22 mouse cellular contexts compared by ENCODE assay signal in genomic region chr4:46934291-46934690, GRCm38 (mm10). TPM values are rescaled to one million over a fixed set of nuclear protein-coding genes. Genes with fewer than 3 reads are reported as not detected.
DNase-seq lines count a peak whose midpoint lies in the region; ATAC-seq lines count a peak whose summit lies in the region.
"Had no signal": no experiment of that assay in that cellular context is flagged by ENCODE, and none has a peak within 500 bp of the region (broad histone marks: within the 10 kb centered on the region; RNA-seq: fewer than 3 reads in every experiment).

No protein-coding gene starts in this region.

- no peak overlapping the region for H3K4me3 ChIP-seq in intestine, embryonic 16.5 days (ENCODE audit: low read length)
- H3K4me3 ChIP-seq: embryonic facial prominence, embryonic 12.5 days; forebrain, embryonic 15.5 days; heart, adult 2 months; heart, embryonic 12.5 days; hindbrain, embryonic 10.5 days; hindbrain, embryonic 15.5 days had no signal

- no peaks in the 10 kb centered on the region for H3K4me1 ChIP-seq in intestine, embryonic 16.5 days (ENCODE audit: control insufficient read depth, insufficient read depth, low read length)
- H3K4me1 ChIP-seq: embryonic facial prominence, embryonic 12.5 days; heart, embryonic 12.5 days had no signal

- ATAC-seq in cerebellum, adult (ENCODE audit: insufficient number of reproducible peaks, low FRiP score, low TSS enrichment): no peak
- no peak for ATAC-seq in intestine, embryonic 16.5 days
- ATAC-seq: CD4-positive, CD25-positive, alpha-beta regulatory T cell, adult 4 months; forebrain, embryonic 15.5 days; inflammation-experienced regulatory T-cells, adult 6 months had no signal

- H3K9me3 ChIP-seq in intestine, embryonic 16.5 days (ENCODE audit: control insufficient read depth, low read length): no peaks in the 10 kb centered on the region
- H3K9me3 ChIP-seq: embryonic facial prominence, embryonic 12.5 days; forebrain, embryonic 15.5 days; heart, embryonic 12.5 days; hindbrain, embryonic 10.5 days; hindbrain, embryonic 15.5 days had no signal

- no peaks in the 10 kb centered on the region for H3K27me3 ChIP-seq in intestine, embryonic 16.5 days (replicated peaks; ENCODE audit: control insufficient read depth, insufficient read depth, low read length)
- H3K27me3 ChIP-seq: embryonic facial prominence, embryonic 12.5 days; forebrain, embryonic 15.5 days; hindbrain, embryonic 15.5 days had no signal

- H3K4me2 ChIP-seq in intestine, embryonic 16.5 days (ENCODE audit: low read depth, low read length): no peak overlapping the region
- H3K4me2 ChIP-seq: embryonic facial prominence, embryonic 12.5 days; forebrain, embryonic 15.5 days; heart, embryonic 12.5 days; hindbrain, embryonic 15.5 days had no signal

- WGBS in intestine, embryonic 16.5 days: 81% methylated on average over 3 of the region's 3 CpGs

- DNase-seq in cerebellum, adult 11 months: peak; percentile 58
- DNase-seq in brain, adult 2 months (ENCODE audit: low read depth, low spot score): peak; percentile 62
- DNase-seq in cerebellum, adult 8-10 months: peak; percentile 59
- DNase-seq in cerebellum, postnatal 14 days: peak; percentile 93 to 94
- DNase-seq in frontal cortex, postnatal 25 days (ENCODE audit: low spot score in 2 of 2): no peak
- DNase-seq in right cerebral cortex, postnatal 10 days (ENCODE audit: low spot score in 2 of 2): no peak
- DNase-seq: adrenal gland, adult 8-10 months; adrenal gland, postnatal 36 days; B cell, adult 2 months; gastrocnemius, postnatal 14 days; heart, adult 2 months; kidney, adult 11 months had no signal

- no peaks in the 10 kb centered on the region for H3K36me3 ChIP-seq in intestine, embryonic 16.5 days (ENCODE audit: control insufficient read depth, insufficient read depth, low read length)
- H3K36me3 ChIP-seq: embryonic facial prominence, embryonic 12.5 days; forebrain, embryonic 15.5 days; G1E; heart, embryonic 12.5 days; hindbrain, embryonic 10.5 days; hindbrain, embryonic 15.5 days had no signal

- H3K9ac ChIP-seq in intestine, embryonic 16.5 days (ENCODE audit: low read depth, low read length): no peak overlapping the region
- H3K9ac ChIP-seq: embryonic facial prominence, embryonic 12.5 days; forebrain, embryonic 15.5 days; heart, embryonic 12.5 days; hindbrain, embryonic 15.5 days had no signal

- no peak overlapping the region for H3K27ac ChIP-seq in intestine, embryonic 16.5 days (ENCODE audit: low read length)
- H3K27ac ChIP-seq: embryonic facial prominence, embryonic 12.5 days; forebrain, embryonic 15.5 days; heart, adult 2 months; hindbrain, embryonic 10.5 days; hindbrain, embryonic 15.5 days had no signal

RNA-seq across cellular contexts. Expression of gene Gabbr2, which starts 57.4 kb away (rescaled TPM):
- 0.07 and 0.17 TPM in 2 replicates for polyA plus RNA-seq in intestine, embryonic 16.5 days (2015; fragmentation: Nextera tagmentation; extraction: Ambion mirVana)
- polyA plus RNA-seq: G1E; inflammation-experienced regulatory T-cells, adult 6 months had no signal

Comparison
In these comparisons a context has a peak if more than half of its experiments do, and no peak if none do; other contexts are left out.
1. DNase-seq: peak in cerebellum, adult 11 months (single experiment), brain, adult 2 months (single experiment), cerebellum, adult 8-10 months (single experiment) and cerebellum, postnatal 14 days (2 of 2); none in frontal cortex, postnatal 25 days (0 of 2) and right cerebral cortex, postnatal 10 days (0 of 2).